Mouse (Mus musculus) heart, adult 2 months (tissue): ENCODE measurements around the gene Olfr394.

ENCODE experiments used
- CTCF ChIP-seq: fragments of 200-600 bp; IDR thresholded peaks from 2 replicates; pipeline ENCODE4 v1.8.1; 2022; ENCODE audit warnings: antibody characterized with exemption, mild to moderate bottlenecking, moderate library complexity
- EP300 ChIP-seq: fragments of 200-500 bp; IDR thresholded peaks from 2 replicates; pipeline ENCODE4 v1.6.1; 2011; ENCODE audit warnings: low read depth, low read length, control low read depth; ENCODE audit not compliant: insufficient read depth
- POLR2A ChIP-seq: fragments of 200-500 bp; IDR thresholded peaks from 2 replicates; pipeline ENCODE4 v1.6.1; 2011; ENCODE audit warnings: mild to moderate bottlenecking, low read depth, low read length, control low read depth; ENCODE audit not compliant: insufficient read depth

GRCm38 (mm10) chr11:73936377-73936776 is 45.8 kb upstream of the Olfr394 start, which contains the start of gene Olfr23:
- TF ChIP-seq POLR2A: no peak
- TF ChIP-seq CTCF: no peak
- no peak for TF ChIP-seq EP300
